Mouse (Mus musculus) CH12.LX (cell line): ENCODE data around the gene B3gnt3. TPM values are rescaled to one million over a fixed set of nuclear protein-coding genes. Genes with fewer than 3 reads are reported as not detected.

Source experiments
- DNase-seq: peaks from one replicate; pipeline ENCODE4 v3.0.0-alpha.2; 2013; ENCODE audit errors: extremely low read depth
- H3K27ac ChIP-seq: 2 replicates; pipeline ENCODE4 v1.5.1; 2012; ENCODE audit warnings: low read depth, mild to moderate bottlenecking, control low read depth, moderate library complexity; ENCODE audit not compliant: insufficient read depth
- H3K27me3 ChIP-seq: replicated peaks from 2 replicates; pipeline ENCODE3; 2012; ENCODE audit warnings: inconsistent platforms
- H3K36me3 ChIP-seq, 2 experiments: replicated peaks in 1 of 2; 2 replicates each; pipeline versions ENCODE3 to v1.6.1; 2012; ENCODE audit warnings: inconsistent platforms in 1 of 2, low read length in 1 of 2, mild to moderate bottlenecking in 1 of 2, mixed read lengths in 1 of 2, moderate library complexity in 1 of 2; ENCODE audit not compliant: control insufficient read depth in 1 of 2, insufficient read depth in 1 of 2
- H3K4me1 ChIP-seq, 2 experiments: 2 replicates each; pipeline ENCODE4 v1.6.1; 2012; ENCODE audit warnings: inconsistent platforms in 1 of 2, moderate library complexity in 1 of 2; ENCODE audit not compliant: insufficient read depth in 2 of 2, control insufficient read depth in 1 of 2
- H3K4me2 ChIP-seq: 2 replicates; pipeline ENCODE4 v1.6.1; 2012; ENCODE audit warnings: low read depth, mild to moderate bottlenecking, control low read depth; ENCODE audit not compliant: poor library complexity, insufficient read depth, severe bottlenecking
- H3K4me3 ChIP-seq, 3 experiments: fragments of 150-350 bp in 1 of 3; sonication (generic) in 1 of 3; replicated peaks in 1 of 3; 2 replicates each; pipeline versions ENCODE3 to v1.5.1; 2011 to 2012; ENCODE audit warnings: low read depth in 2 of 3, low read length in 2 of 3, mild to moderate bottlenecking in 2 of 3, moderate library complexity in 2 of 3, control low read depth in 1 of 3, improper control_type of control experiment in 1 of 3, inconsistent platforms in 1 of 3, mixed read lengths in 1 of 3; ENCODE audit not compliant: poor library complexity in 1 of 3
- H3K79me2 ChIP-seq: replicated peaks from 2 replicates; pipeline ENCODE4 v1.6.1; 2012; ENCODE audit warnings: mild to moderate bottlenecking, moderate library complexity; ENCODE audit not compliant: control insufficient read depth, poor library complexity, insufficient read depth, severe bottlenecking; ENCODE audit errors: extremely low read depth
- H3K9ac ChIP-seq: 2 replicates; pipeline ENCODE4 v1.6.1; 2012; ENCODE audit warnings: low read depth, mild to moderate bottlenecking, control low read depth, moderate library complexity; ENCODE audit not compliant: insufficient read depth
- H3K9me3 ChIP-seq: replicated peaks from 2 replicates; pipeline ENCODE3; 2012; ENCODE audit warnings: low read length, inconsistent platforms, mixed read lengths
- CTCF ChIP-seq, 2 experiments: IDR thresholded peaks in 1 of 2; conservative IDR thresholded peaks in 1 of 2; 2 replicates each; pipeline ENCODE4 v1.5.1; 2011 to 2012; ENCODE audit warnings: low read depth in 2 of 2, low read length in 2 of 2, improper control_type of control experiment in 1 of 2, inconsistent platforms in 1 of 2, mild to moderate bottlenecking in 1 of 2, moderate library complexity in 1 of 2
- EP300 ChIP-seq: IDR thresholded peaks from 2 replicates; pipeline ENCODE4 v1.6.1; 2011; ENCODE audit warnings: low read length, improper control_type of control experiment
- ETS1 ChIP-seq: conservative IDR thresholded peaks from 2 replicates; pipeline ENCODE4 v1.6.1; 2012; ENCODE audit warnings: low read depth, mild to moderate bottlenecking, inconsistent platforms, low read length, improper control_type of control experiment, moderate library complexity
- HCFC1 ChIP-seq: IDR thresholded peaks from 2 replicates; pipeline ENCODE4 v1.6.1; 2012; ENCODE audit warnings: low read depth, mild to moderate bottlenecking, inconsistent platforms, low read length, improper control_type of control experiment
- JUN ChIP-seq: IDR thresholded peaks from 2 replicates; pipeline ENCODE4 v1.6.1; 2011; ENCODE audit warnings: low read depth, mild to moderate bottlenecking, low read length, improper control_type of control experiment, moderate library complexity; ENCODE audit not compliant: insufficient read depth
- MEF2A ChIP-seq: IDR thresholded peaks from 2 replicates; pipeline ENCODE4 v1.6.1; 2014; ENCODE audit warnings: low read depth, mild to moderate bottlenecking, inconsistent platforms, low read length, improper control_type of control experiment, borderline replicate concordance
- POLR2A ChIP-seq: IDR thresholded peaks from 2 replicates; pipeline ENCODE4 v1.6.1; 2011; ENCODE audit warnings: low read depth, mild to moderate bottlenecking, improper control_type of control experiment, low read length
- RAD21 ChIP-seq: IDR thresholded peaks from 2 replicates; pipeline ENCODE4 v1.6.1; 2011; ENCODE audit warnings: low read depth, mild to moderate bottlenecking, low read length, improper control_type of control experiment, moderate library complexity
- RCOR1 ChIP-seq: conservative IDR thresholded peaks from 2 replicates; pipeline ENCODE4 v1.6.1; 2012; ENCODE audit warnings: low read depth, mild to moderate bottlenecking, inconsistent platforms, low read length, improper control_type of control experiment
- TCF12 ChIP-seq: IDR thresholded peaks from 2 replicates; pipeline ENCODE4 v1.6.1; 2014; ENCODE audit warnings: low read depth, mild to moderate bottlenecking, inconsistent platforms, low read length, improper control_type of control experiment
- UBTF ChIP-seq: IDR thresholded peaks from 2 replicates; pipeline ENCODE4 v1.6.1; 2012; ENCODE audit warnings: low read depth, mild to moderate bottlenecking, inconsistent platforms, low read length, improper control_type of control experiment, moderate library complexity
- USF2 ChIP-seq: conservative IDR thresholded peaks from 2 replicates; pipeline ENCODE4 v1.6.1; 2011; ENCODE audit warnings: low read depth, low read length, improper control_type of control experiment
- ZC3H11A ChIP-seq: IDR thresholded peaks from 2 replicates; pipeline ENCODE4 v1.6.1; 2012; ENCODE audit warnings: low read depth, mild to moderate bottlenecking, inconsistent platforms, low read length, improper control_type of control experiment
- ZKSCAN1 ChIP-seq: IDR thresholded peaks from 2 replicates; pipeline ENCODE4 v1.6.1; 2012; ENCODE audit warnings: low read depth, inconsistent platforms, low read length, improper control_type of control experiment, borderline replicate concordance
- ZMIZ1 ChIP-seq: IDR thresholded peaks from 2 replicates; pipeline ENCODE4 v1.6.1; 2012; ENCODE audit warnings: low read depth, mild to moderate bottlenecking, inconsistent platforms, low read length, improper control_type of control experiment
- ZNF384 ChIP-seq: IDR thresholded peaks from 2 replicates; pipeline ENCODE4 v1.6.1; 2012; ENCODE audit warnings: low read depth, low read length, improper control_type of control experiment, inconsistent platforms
- dilution Hi-C: fragments of 300-500 bp; cut with MboI; formaldehyde crosslinking; loops from 2 replicates; pipeline ENCODE4 v1.14.3; 2020; ENCODE audit warnings: low sequenced_read_pairs; ENCODE audit not compliant: extremely low pct_unique_long_range_greater_than_20kb, extremely low pct_ligation_motif_present
- in situ Hi-C: fragments of 300-500 bp; cut with MboI; formaldehyde crosslinking; loops from 3 replicates; pipeline ENCODE4 v1.14.3; 2019; ENCODE audit warnings: low sequenced_read_pairs, low pct_ligation_motif_present, low pct_unique_long_range_greater_than_20kb, mixed read lengths
- polyA plus RNA-seq: library from polyadenylated mRNA; unstranded; fragments of >175 nt; gene quantifications from 2 replicates; pipeline ENCODE4 v1.2.1, GENCODE M21; 2012; ENCODE audit warnings: low read depth; ENCODE audit not compliant: insufficient read length
- total RNA-seq, 2 experiments: library from RNA; depleted of rRNA; stranded (reverse); fragments of 300-350 nt in 1 of 2; fragments of >200 nt in 1 of 2; gene quantifications; 2 replicates each; pipeline ENCODE4 v1.2.3; 2012 to 2014

Gene B3gnt3
- total and polyA plus RNA-seq, 3 experiments: 0.24 to 0.98 TPM; not detected in 1

- no peaks in the 10 kb centered on the region for H3K4me1 ChIP-seq
- H3K9ac ChIP-seq: no peak overlapping the region
- DNase-seq: no peak
- H3K4me3 ChIP-seq: no peak overlapping the region
- TF ChIP-seq ZNF384 (no peak), POLR2A (no peak), ETS1 (no peak), RAD21 (no peak), UBTF (no peak), MEF2A (no peak), HCFC1 (no peak), TCF12 (no peak), EP300 (no peak), ZC3H11A (no peak), RCOR1 (no peak), CTCF (conservative IDR thresholded peaks at IDR 0.05 in 1 of 2, IDR thresholded peaks at IDR 0.05 in 1 of 2; ENCODE audit: low read depth in 2 of 2, low read length in 2 of 2) (no peak), ZMIZ1 (no peak), USF2 (no peak), JUN (no peak)
- no peaks in the 10 kb centered on the region for H3K9me3 ChIP-seq
- H3K27ac ChIP-seq: no peak overlapping the region
- no peak overlapping the region for H3K4me2 ChIP-seq
- peaks cover 88 to 96% of the 10 kb centered on the region in 2 experiments for H3K36me3 ChIP-seq
- no peaks in the 10 kb centered on the region for H3K27me3 ChIP-seq
- H3K79me2 ChIP-seq: no peaks in the 10 kb centered on the region
- in situ Hi-C loops (no loop called here), dilution Hi-C loops (no loop called here)
These were observed 15.3 kb downstream of the B3gnt3 start for GRCm38 (mm10) chr8:71686143-71686734.

GRCm38 (mm10) chr8:71685573-71685972, 16.0 kb downstream of the B3gnt3 start:
- Histone ChIP-seq H3K36me3 (peaks cover 93 to 100% of the 10 kb centered on the region in 2 experiments), H3K27ac (no peak overlapping the region), H3K4me1 (no peaks in the 10 kb centered on the region), H3K4me3 (no peak overlapping the region)
- TF ChIP-seq UBTF (no peak), ZMIZ1 (no peak), HCFC1 (no peak), ZKSCAN1 (no peak)
- TF ChIP-seq, all 38 proteins: peak for 0
- no peaks in the 10 kb centered on the region for H3K79me2 ChIP-seq
- in situ Hi-C loops: no loop called here
- no peaks in the 10 kb centered on the region for H3K9me3 ChIP-seq
- dilution Hi-C loops: no loop called here
- no peak overlapping the region for H3K4me2 ChIP-seq
- no peak for DNase-seq
- no peak overlapping the region for H3K9ac ChIP-seq
- no peaks in the 10 kb centered on the region for H3K27me3 ChIP-seq
